Mouse (Mus musculus): ENCODE data around the gene Otulinl. TPM values are rescaled to one million over a fixed set of nuclear protein-coding genes. Genes with fewer than 3 reads are reported as not detected.

The Otulinl gene
- polyA plus RNA-seq, 1 experiment from 2014 or later: 26.5 TPM

Other genes starting within 250 kb of the Otulinl start
- gene Ank, start 214.9 kb downstream of the Otulinl start, polyA plus RNA-seq (2015; fragmentation: Nextera tagmentation; extraction: Ambion mirVana): 8.8 and 10.5 TPM in 2 replicates
- gene Otulin, start 50.9 kb downstream of the Otulinl start, polyA plus RNA-seq (2015; fragmentation: Nextera tagmentation; extraction: Ambion mirVana): 29.0 and 32.2 TPM in 2 replicates